Mouse (Mus musculus) central nervous system, embryonic 11.5 days (tissue): Measurements from ENCODE around the gene Btla. TPM values are rescaled to one million over a fixed set of nuclear protein-coding genes. Genes with fewer than 3 reads are reported as not detected.

ENCODE experiments used
- polyA plus RNA-seq: library from polyadenylated mRNA; depleted of rRNA; stranded (reverse); fragments of >200 nt; gene quantifications from 2 replicates; pipeline ENCODE4 v1.2.3, GENCODE M21; 2012; rRNA removed

Gene Btla
- polyA plus RNA-seq, result 0.55 and 0.61 TPM in 2 replicates

DNA sequence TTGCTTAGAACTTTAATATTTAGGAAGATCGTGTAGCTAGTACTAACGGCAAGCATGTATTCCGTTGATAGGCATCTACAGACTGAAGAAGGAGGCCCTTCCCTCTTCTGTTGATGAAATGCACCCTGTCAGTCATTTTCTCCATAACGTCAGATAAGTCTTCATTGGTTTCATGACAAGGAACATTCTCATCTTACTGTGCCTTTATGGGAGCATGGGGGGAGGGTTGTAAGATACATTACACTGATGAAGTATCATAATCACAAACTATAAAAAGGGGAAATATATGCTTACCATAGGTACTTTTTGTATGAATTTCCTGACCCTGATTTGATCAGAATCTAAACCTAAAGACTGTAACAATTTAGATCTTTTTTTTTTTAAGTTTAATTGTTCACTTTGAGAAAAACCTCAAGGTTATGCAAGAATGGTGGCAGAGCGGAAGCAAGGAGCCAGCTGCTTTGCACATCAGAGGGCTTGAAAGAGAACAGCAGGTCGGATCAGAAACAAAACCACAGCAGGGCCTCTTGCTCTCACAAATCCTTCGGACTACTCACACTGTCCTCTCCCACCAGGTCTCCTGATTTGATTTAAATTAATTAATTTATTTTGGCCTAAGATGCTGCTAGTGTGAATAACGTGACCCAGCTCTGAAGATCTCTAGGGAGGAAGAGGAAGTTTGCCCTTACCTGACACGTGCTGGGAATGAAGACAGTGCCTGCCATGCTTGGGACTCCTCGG lies at the start of gene Btla:
TSS of gene Btla (plus strand) at position 668 of the 741 bp plus-strand sequence.

Other genes starting within 250 kb of the Btla start
- 14.3 and 21.9 TPM in 2 replicates for gene Ccdc80, start 130.9 kb upstream of the Btla start, polyA plus RNA-seq
- 11.7 and 15.5 TPM in 2 replicates for gene Slc35a5, start 65.6 kb upstream of the Btla start, polyA plus RNA-seq
- gene Atg3, start 65.5 kb upstream of the Btla start, polyA plus RNA-seq, result 26.6 and 37.5 TPM in 2 replicates
- 30.5 and 32.4 TPM in 2 replicates for gene Cd200, start 184.7 kb downstream of the Btla start, polyA plus RNA-seq